Mouse (Mus musculus) embryo, embryonic 11.5 days (tissue): ENCODE results near the gene Zfp37.
"Not testable (repeated sequence)": the region's sequence is repeated elsewhere in the genome, so short reads cannot be mapped to it uniquely, and the experiment has no call there.

ENCODE experiments used
- DNase-seq: peaks from one replicate; pipeline ENCODE4 v3.0.0-alpha.2; 2012; ENCODE audit warnings: low read depth, low spot score

Gene Zfp37

GRCm38 (mm10) chr4:62230769-62231168 is at the start of gene Zfp37:
Gene Zfp37 (minus strand): TSS chr4:62231047.
- DNase-seq = no peak

GRCm38 (mm10) chr4:62278081-62278480 is 47.2 kb upstream of the Zfp37 start:
- no peak for DNase-seq

DNA sequence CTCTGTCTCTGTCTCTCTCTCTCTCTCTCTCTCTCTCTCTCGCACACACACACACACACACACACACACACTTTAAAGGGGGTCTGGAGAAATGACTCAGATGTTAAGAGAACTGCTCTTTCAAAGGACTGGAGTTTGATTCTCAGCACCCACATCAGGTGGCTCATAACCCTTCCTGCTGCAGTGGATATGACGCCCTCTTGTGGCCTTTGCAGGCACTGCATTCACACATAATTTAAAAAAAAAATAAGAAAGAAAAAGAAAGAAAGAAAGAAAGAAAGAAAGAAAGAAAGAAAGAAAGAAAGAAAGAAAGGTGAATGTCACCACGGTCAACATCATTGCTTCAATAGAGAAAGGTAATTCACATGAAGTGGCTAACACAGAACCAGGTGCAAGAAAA is 46.4 kb upstream of the Zfp37 start:
- no peak for DNase-seq

DNA sequence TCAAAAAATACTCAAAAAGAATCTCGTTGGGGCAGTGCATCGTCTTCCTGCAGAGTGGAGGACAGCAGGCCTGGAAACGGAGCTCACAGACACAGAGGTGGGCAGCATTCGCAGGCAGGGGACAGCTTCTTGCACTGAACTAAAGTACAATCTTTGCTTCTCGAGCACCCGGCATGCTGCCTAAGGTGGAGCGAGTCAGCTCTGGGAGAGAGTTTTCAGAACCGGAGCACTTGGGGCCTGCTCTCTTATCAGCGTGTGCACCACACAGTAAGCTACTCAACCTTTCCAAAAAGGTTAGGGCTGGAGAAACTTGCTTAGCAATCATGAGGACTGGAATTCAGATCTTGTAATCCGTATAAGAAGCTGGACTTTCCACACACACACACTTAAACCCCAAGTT is 45.8 kb upstream of the Zfp37 start:
- no peak for DNase-seq

- DNase-seq = no peak
These were observed 44.1 kb upstream of the Zfp37 start for GRCm38 (mm10) chr4:62274841-62275536.

GRCm38 (mm10) chr4:62273916-62274315 is 43.1 kb upstream of the Zfp37 start:
- no peak for DNase-seq

GRCm38 (mm10) chr4:62272696-62273095 is 41.8 kb upstream of the Zfp37 start:
- no peak for DNase-seq

DNA sequence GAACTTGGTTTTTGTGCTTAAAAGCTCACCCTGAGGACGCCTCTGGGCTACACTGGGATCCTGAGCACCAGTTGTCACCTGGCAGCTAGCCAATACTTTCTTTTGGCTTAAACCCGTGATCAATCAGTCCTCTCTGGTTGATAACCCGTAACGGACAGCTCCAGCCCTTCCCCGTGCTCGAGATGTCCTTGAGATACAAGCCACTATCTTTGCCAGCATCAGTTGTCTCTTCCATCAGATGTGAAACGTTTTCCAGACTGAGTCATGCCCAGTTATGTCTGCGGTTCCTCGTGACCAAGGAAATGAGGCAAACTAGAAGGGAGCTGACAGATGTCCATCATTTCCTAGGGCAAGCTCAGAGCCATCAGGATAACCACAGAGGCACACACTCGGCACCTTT is 36.3 kb upstream of the Zfp37 start:
- DNase-seq = no peak

- not testable (repeated sequence) for DNase-seq
These were observed 35.2 kb upstream of the Zfp37 start for GRCm38 (mm10) chr4:62266016-62266415.

DNA sequence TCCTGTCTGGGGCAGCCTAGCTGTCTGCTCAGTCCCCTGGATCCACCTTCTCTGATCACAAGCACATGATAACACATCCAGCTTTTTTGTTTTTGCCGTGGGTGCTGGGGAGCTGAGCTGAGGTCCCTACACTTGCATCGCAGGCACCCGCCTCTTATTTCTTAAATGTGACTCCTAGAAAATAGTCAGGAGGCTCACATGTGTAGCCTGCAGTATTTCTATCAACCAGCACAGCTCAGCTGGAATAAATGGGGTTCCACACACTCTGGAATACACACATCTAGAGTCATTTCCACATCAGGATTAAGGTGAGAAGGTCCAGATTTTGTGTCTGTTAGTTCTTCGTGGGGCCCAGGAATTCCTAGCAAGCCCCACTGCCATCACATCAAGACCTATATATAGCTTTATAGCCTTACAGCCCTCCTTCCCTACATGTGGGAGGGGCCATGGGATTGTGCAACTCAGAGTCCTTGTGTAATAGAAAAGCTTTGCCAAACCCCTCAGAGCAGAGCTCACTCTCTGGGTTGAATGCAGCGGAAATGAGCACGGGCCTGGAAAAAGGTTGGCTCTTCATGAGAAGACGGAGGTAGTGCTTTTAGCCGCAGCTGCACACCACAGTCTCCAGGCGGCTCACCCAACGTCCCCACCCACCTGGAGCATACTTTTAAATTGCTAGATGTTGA is 34.4 kb upstream of the Zfp37 start:
- DNase-seq = no peak

DNA sequence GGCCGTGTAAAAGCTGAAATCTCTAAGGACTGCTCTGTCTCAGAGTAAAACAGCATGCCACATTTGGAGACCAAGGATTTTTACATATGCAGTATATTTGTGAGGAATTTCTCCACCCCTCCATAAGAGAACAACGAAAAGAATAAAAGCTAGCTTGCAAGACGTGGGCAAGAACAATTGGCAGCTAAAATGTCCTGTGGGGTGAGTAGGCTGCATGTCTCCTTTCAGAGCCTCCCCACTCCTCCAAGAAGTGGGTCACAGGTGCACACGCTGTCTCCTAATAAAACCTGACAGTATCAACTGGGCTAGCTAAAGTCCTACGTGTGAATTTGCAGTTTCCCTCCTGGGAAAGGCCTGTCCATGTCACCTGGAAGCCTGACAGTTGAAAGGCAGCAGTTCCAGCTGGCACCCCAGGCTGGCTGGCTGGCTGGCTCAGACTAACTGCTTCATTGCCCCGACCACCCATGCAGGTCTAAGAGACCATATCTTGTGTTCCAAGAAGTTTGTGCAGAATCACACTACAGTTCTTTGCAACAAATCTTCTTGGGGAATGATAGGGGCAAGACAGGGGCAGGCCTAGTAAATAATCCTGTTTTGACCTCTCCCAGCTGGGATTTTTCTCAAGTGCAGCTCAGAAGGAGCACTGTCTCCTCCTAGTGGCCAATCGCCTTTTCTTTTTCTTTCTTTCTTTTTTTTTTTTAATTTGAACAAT is 32.4 kb upstream of the Zfp37 start:
- DNase-seq = no peak

- no peak for DNase-seq
These were observed 31.4 kb upstream of the Zfp37 start, which contains the start of gene Slc31a2 for GRCm38 (mm10) chr4:62262276-62262675. Gene Slc31a2 (plus strand): TSS chr4:62262562.

GRCm38 (mm10) chr4:62256931-62257330 is 26.1 kb upstream of the Zfp37 start:
- DNase-seq = peak; percentile 46

DNA sequence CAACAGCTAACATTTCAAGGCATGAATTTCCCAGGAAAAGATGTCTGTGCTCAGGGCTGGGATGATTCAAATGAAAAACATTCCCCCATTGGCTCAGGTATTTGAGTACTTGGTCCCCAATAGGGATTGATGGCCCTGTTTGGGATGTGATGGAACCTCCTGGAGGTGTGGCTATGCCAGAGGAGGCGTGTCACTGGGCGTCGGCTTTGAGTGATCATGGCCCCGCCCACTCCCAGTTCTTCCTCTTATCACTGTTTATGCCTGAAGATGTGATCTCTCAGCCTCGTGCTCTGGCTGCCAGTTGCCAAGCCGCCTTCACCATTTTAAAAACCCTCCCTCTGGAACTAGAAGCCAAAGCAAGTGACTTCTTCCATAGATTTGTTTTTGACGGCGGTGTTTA is 23.7 kb upstream of the Zfp37 start:
- no peak for DNase-seq

DNA sequence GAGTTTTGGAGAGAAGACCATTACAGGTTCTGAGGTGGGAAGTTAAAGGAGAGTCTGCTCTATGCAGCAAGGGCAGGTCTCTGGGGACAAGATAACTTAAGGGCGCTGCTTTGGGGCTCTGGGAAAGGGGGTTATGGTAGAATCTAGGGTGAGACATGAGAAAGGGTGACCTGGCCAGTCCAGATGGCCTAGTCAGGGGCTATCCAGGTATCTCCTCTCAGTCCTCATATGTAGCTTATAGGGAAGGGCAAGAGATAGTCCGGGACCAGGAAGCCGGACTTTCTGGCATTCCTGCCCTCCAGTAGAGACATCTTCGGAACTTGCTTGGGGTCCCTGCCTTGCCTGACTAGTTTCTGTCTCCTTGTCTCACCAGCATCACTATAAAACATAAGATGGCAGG is 20.9 kb upstream of the Zfp37 start:
- DNase-seq = no peak

GRCm38 (mm10) chr4:62250896-62251544 is 20.2 kb upstream of the Zfp37 start:
- DNase-seq = no peak

- DNase-seq = no peak
These were observed 17.5 kb upstream of the Zfp37 start for GRCm38 (mm10) chr4:62248328-62248727.

GRCm38 (mm10) chr4:62240586-62240985 is 9.7 kb upstream of the Zfp37 start:
- no peak for DNase-seq

DNA sequence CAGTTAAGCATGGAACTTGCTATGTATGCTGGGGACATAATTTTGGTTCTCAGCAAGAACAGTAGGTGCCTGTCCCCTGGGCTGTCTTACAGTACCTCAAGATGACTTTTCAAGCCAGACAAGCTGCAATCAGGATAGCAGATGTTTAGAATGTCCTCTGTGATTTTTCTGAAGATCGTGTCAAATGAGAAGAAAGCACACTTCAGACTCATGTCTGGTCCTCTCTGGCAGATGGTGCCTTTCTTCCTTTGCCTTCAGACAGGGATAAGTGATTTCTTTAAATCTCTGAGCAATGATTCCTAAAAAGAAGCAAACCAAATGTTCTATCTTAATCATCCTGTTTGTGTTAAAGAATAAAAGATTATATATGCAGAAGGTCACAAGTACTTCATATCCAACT is 694 bp downstream of the Zfp37 start:
- DNase-seq = no peak

DNA sequence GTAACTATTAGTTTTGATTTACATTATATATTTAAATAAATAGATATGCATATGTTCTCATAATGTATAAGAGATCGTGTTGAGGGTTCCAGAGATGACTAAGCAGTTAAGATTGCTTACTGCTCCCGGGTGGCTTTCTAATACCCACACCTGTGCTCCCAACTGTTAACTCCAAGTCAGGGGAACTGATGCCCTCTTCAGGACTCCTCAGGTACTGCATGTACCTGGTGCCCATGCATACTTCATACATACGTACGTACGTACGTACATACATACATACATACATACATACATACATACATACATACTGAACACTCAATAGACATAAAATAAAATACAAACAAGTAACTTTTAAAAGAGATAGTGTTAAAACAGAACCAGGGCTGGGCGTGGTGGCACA is 1.4 kb downstream of the Zfp37 start:
- DNase-seq = no peak

DNA sequence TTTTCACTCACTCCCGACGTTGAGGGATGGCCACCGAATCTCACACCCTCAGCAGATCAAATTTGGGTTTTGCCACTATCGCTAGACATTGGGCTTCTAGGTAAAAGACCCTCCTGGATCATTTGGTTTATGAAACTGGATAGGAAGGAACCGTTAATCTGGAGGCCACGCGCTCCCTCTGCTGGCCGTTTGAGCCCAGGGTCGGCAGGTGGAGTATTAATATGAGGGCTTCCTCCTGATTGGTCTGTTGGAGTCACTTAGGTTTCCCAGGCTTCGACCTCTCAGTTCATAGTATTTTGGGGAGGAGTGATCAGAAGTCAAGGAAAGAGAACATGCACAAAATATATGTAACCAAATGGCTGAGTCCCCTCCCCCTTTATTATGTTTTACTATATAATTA is 2.5 kb downstream of the Zfp37 start:
- no peak for DNase-seq

- no peak for DNase-seq
These were observed 17.4 kb downstream of the Zfp37 start for GRCm38 (mm10) chr4:62213490-62213889.
